Mouse (Mus musculus) testis, adult 2 months (tissue): ENCODE results near the gene Cmtm3. TPM values are rescaled to one million over a fixed set of nuclear protein-coding genes. Genes with fewer than 3 reads are reported as not detected.

Experiments used
- H3K27ac ChIP-seq: fragments of 200-500 bp; 2 replicates; pipeline ENCODE4 v1.5.1; 2012; ENCODE audit warnings: low read depth, low read length; ENCODE audit not compliant: control insufficient read depth, insufficient read depth
- H3K27me3 ChIP-seq: fragments of 200-500 bp; 2 replicates; pipeline ENCODE4 v1.6.1; 2012; ENCODE audit warnings: mild to moderate bottlenecking, low read length, moderate library complexity; ENCODE audit not compliant: control insufficient read depth, insufficient read depth
- H3K36me3 ChIP-seq: fragments of 200-500 bp; 2 replicates; pipeline ENCODE4 v1.6.1; 2012; ENCODE audit warnings: mild to moderate bottlenecking, low read length; ENCODE audit not compliant: control insufficient read depth, insufficient read depth
- H3K4me1 ChIP-seq: fragments of 200-500 bp; 2 replicates; pipeline ENCODE4 v1.6.1; 2012; ENCODE audit warnings: low read length; ENCODE audit not compliant: control insufficient read depth, insufficient read depth
- H3K4me3 ChIP-seq: fragments of 200-500 bp; 2 replicates; pipeline ENCODE4 v1.5.1; 2012; ENCODE audit warnings: low read depth, mild to moderate bottlenecking, low read length, moderate library complexity, mixed read lengths; ENCODE audit not compliant: control insufficient read depth
- CTCF ChIP-seq: fragments of 200-500 bp; IDR thresholded peaks from 2 replicates; pipeline ENCODE4 v1.5.1; 2012; ENCODE audit warnings: low read depth, mild to moderate bottlenecking, inconsistent platforms, low read length, moderate library complexity; ENCODE audit not compliant: control insufficient read depth, insufficient read depth, insufficient replicate concordance
- POLR2A ChIP-seq: fragments of 200-500 bp; IDR thresholded peaks from 2 replicates; pipeline ENCODE4 v1.6.1; 2012; ENCODE audit warnings: low read depth, mild to moderate bottlenecking, inconsistent platforms, low read length, moderate library complexity; ENCODE audit not compliant: control insufficient read depth
- polyA plus RNA-seq: library from polyadenylated mRNA; depleted of rRNA; stranded (reverse); fragments of >200 nt; gene quantifications from 2 replicates; pipeline ENCODE4 v1.2.3, GENCODE M21; 2012

Gene Cmtm3
- polyA plus RNA-seq, 1 experiment, result 12.9 TPM

DNA sequence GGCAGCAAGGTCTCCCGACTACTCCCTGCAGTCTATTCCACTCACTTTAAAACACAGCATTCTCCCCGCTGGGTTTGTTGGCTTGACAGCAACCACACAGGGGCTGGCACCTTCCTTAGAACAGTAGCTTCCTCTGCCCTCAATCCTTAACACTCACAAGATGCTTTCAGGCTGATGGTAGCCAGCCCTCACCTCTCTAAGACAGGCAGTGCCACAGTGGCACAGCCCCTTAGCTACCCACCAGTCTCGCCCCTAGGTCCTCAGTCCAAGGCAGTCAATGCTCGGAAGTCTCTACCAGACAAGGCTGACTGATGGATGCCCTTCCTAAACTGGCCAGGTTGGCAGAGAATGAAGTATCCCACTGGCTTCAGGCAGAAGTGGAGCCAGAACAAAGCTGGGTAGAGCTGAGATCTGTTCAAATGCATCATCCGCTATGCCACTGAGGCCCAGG, 41.8 kb downstream of the Cmtm3 start:
- H3K4me3 ChIP-seq, result no peak overlapping the region
- no peak overlapping the region for H3K27ac ChIP-seq
- no peaks in the 10 kb centered on the region for H3K36me3 ChIP-seq
- no peaks in the 10 kb centered on the region for H3K4me1 ChIP-seq
- H3K27me3 ChIP-seq, result no peaks in the 10 kb centered on the region
- TF ChIP-seq POLR2A (no peak), CTCF (no peak)

DNA sequence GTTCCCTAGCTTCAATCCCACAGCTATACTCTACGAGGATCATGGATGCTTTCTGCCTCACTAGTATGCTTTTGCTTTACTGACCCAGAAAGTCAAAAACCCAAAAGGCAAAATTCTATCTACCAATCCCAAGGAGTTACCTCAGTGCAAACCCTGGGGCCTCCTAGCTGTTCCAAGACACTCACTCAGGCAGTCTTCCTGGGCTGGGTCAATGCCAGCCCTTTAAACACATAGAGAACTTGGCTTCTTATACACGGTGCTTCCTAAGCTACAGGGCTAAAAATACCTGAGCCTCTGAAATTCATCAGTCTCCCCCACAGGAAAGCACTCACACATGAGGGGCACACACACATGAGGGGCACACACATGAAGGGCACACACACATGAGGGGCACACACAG, 44.1 kb downstream of the Cmtm3 start:
- Histone ChIP-seq H3K4me3 (no peak overlapping the region), H3K27ac (no peak overlapping the region), H3K27me3 (no peaks in the 10 kb centered on the region), H3K36me3 (no peaks in the 10 kb centered on the region), H3K4me1 (peaks cover 8% of the 10 kb centered on the region)
- TF ChIP-seq POLR2A (no peak), CTCF (no peak)

DNA sequence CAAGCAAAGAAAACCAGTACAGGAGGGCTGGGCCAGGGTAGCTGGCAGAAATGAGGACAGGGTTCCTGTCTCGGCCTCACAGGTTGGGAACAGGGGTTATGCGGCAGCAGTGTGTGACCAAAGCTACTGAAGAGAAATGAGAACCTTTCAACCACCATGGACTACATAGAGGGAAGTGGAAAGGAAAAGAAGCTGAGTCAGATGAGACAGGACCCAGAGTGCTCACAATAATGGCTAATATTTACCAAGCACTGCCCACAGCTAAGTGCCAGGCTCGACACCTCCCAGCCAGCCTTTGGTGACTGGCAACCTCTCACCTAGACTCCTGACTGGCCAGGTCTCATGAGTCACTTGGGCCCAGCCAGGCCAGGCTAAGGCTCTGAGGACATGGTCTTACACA, 44.8 kb downstream of the Cmtm3 start:
- Histone ChIP-seq H3K4me3 (no peak overlapping the region), H3K36me3 (no peaks in the 10 kb centered on the region), H3K27ac (no peak overlapping the region; the same call in 1 of the 2 replicates), H3K4me1 (peaks cover 8% of the 10 kb centered on the region), H3K27me3 (no peaks in the 10 kb centered on the region)
- no peak for TF ChIP-seq CTCF
- TF ChIP-seq POLR2A, result no peak

DNA sequence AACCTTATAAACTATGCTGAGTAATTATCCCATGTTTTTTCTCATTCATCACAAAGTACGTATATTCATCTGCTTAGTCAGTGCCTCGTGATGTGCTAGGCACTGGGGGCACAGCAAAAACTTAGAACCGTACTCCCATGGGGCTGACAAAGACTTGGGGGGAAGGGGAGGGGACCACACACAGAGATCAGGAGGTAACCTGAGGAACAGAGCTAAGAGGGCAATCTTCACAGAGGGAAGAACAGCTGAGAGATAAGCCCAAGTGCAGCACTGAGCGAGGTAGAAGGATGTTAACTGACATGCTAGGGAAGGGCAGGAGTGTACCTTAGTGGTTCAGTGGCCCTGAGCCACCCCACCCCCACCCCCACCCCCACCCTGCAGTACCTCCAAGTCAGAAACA, 47.5 kb downstream of the Cmtm3 start:
- TF ChIP-seq POLR2A (no peak), CTCF (no peak)
- Histone ChIP-seq H3K27me3 (no peaks in the 10 kb centered on the region), H3K4me1 (peaks cover 8% of the 10 kb centered on the region), H3K27ac (no peak overlapping the region), H3K36me3 (no peaks in the 10 kb centered on the region), H3K4me3 (no peak overlapping the region)

DNA sequence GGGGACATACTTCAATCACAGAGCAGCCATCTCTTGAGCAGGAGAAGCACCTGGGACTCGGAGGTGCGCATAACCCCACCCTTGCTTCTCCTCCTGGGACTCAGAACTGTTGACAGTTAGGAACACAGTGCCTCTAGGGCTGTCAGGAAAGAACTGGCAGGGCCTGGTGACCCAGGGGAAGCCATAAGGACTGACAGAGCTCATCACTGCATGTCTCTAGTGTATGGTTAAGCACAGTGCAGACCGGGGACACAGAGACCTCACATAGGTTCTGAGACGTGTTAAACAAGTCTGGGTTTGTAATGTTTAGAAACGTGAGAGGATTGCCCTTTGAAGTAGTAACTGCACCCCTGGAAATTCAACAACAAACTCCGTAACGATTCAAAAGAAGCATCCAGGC, 48.3 kb downstream of the Cmtm3 start:
- no peak for TF ChIP-seq CTCF
- no peak for TF ChIP-seq POLR2A
- Histone ChIP-seq H3K36me3 (no peaks in the 10 kb centered on the region), H3K4me3 (no peak overlapping the region), H3K27ac (no peak overlapping the region; the same call in 1 of the 2 replicates), H3K27me3 (no peaks in the 10 kb centered on the region), H3K4me1 (peaks cover 8% of the 10 kb centered on the region)

DNA sequence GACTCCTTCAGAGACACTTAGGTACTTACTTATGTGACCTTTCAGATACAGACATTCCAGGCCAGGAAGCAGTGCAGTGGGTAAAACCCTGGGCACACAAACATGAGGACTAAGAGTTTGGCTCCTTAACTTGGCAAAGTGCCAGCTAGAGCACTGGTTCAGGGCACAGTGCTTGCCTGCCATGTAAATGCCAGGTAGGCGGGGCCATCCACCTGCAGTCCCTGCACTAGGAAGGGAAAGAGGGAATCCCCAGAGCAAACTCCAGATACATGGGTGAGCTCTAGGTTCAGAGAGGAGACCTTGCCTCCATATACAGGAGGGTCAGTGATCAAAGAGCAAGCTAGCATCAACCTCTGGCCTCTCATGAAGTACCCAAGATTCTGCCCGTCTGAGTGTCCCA, 48.8 kb downstream of the Cmtm3 start:
- Histone ChIP-seq H3K4me3 (no peak overlapping the region), H3K4me1 (peaks cover 8% of the 10 kb centered on the region), H3K27me3 (no peaks in the 10 kb centered on the region), H3K36me3 (no peaks in the 10 kb centered on the region), H3K27ac (no peak overlapping the region)
- TF ChIP-seq POLR2A (no peak), CTCF (no peak)

DNA sequence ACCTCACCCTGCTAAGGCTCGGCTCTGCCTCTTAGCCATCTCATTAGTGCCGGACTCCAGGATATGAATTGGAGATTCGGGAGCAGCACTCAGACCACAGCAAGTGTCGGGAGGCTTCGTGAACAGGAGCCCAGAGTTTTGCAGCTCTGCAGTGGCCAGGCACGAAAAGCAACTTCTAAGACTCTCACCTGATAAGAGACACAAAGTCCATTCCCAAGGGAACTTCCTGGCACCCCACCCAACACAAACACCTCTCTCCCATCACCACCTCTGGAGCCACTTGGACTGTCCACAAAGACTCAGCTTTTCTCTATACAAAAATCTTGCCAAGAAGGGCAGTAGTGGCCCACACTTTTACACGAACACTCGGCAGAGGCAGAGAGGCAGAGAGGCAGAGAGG, 51.0 kb downstream of the Cmtm3 start:
- Histone ChIP-seq H3K27ac (no peak overlapping the region), H3K4me3 (no peak overlapping the region), H3K27me3 (no peaks in the 10 kb centered on the region), H3K36me3 (no peaks in the 10 kb centered on the region), H3K4me1 (peaks cover 17% of the 10 kb centered on the region)
- no peak for TF ChIP-seq POLR2A
- TF ChIP-seq CTCF, result no peak

DNA sequence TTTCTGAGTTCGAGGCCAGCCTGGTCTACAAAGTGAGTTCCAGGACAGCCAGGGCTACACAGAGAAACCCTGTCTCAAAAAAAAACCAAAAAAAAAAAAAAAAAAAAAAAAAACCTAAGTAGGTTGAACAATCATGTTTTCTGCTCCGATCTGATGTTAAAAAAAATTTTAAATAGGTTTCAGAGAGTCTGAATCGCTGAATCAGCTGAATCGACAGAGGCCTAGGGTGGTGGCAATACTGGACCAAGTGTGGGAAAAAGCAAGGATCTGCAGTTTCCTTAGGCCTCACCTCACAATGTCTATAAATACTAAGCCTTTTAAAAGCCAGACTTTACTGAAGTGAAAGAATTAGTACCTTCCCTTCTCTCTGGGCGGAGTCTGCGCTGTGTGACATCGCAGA, 53.9 kb downstream of the Cmtm3 start:
- H3K36me3 ChIP-seq, result no peaks in the 10 kb centered on the region
- H3K27me3 ChIP-seq, result no peaks in the 10 kb centered on the region
- no peak for TF ChIP-seq CTCF
- TF ChIP-seq POLR2A, result no peak
- no peak overlapping the region for H3K27ac ChIP-seq
- peaks cover 12% of the 10 kb centered on the region for H3K4me1 ChIP-seq
- no peak overlapping the region for H3K4me3 ChIP-seq
